Mouse (Mus musculus) embryonic facial prominence, embryonic 10.5 days (tissue): ENCODE measurements at regions not wholly inside any gene's neighbourhood (a gene's known extent, or its start where the extent isn't known, plus 50 kb on each side); places are given as distances from the start of the nearest gene placed in this dataset.

ENCODE experiments used
- DNase-seq: peaks from one replicate; pipeline ENCODE4 v3.0.0-alpha.2; 2017; ENCODE audit warnings: low spot score
- H3K27ac ChIP-seq: fragments of 300-500 bp; sonication (generic); replicated peaks from 2 replicates; pipeline ENCODE4 v1.5.1; 2016; ENCODE audit warnings: mild to moderate bottlenecking
- H3K27me3 ChIP-seq: fragments of 300-500 bp; sonication (generic); replicated peaks from 2 replicates; pipeline ENCODE4 v1.6.1; 2016; ENCODE audit warnings: low read depth, mild to moderate bottlenecking; ENCODE audit not compliant: poor library complexity, severe bottlenecking
- H3K36me3 ChIP-seq: fragments of 300-500 bp; sonication (generic); replicated peaks from 2 replicates; pipeline ENCODE4 v1.6.1; 2016; ENCODE audit warnings: mild to moderate bottlenecking, moderate library complexity
- H3K4me1 ChIP-seq: fragments of 300-500 bp; sonication (generic); 2 replicates; pipeline ENCODE4 v1.6.1; 2016
- H3K4me3 ChIP-seq: fragments of 300-500 bp; sonication (generic); 2 replicates; pipeline ENCODE4 v1.5.1; 2016; ENCODE audit warnings: mild to moderate bottlenecking, moderate library complexity
- H3K9me3 ChIP-seq: fragments of 300-500 bp; sonication (generic); 2 replicates; pipeline ENCODE4 v1.6.1; 2016; ENCODE audit warnings: mild to moderate bottlenecking
- WGBS: fragments of 180-500 bp; shearing (Covaris S2); methylation state at CpG from one replicate; pipeline ENCODE4 v1.1.7; 2016; 5-methylcytosine and 5-hydroxymethylcytosine counted together

GRCm38 (mm10) chr8:115537761-115538160 lies 169.8 kb downstream of the Maf start:
- Histone ChIP-seq H3K36me3 (no peaks in the 10 kb centered on the region), H3K4me3 (no peak overlapping the region), H3K27me3 (0 out of 2 replicates have a peak, but pooled peaks cover 5% of the 10 kb centered on the region), H3K27ac (no peak overlapping the region), H3K4me1 (peaks cover 27% of the 10 kb centered on the region), H3K9me3 (no peaks in the 10 kb centered on the region)
- WGBS = 69% methylated on average over 5 of the region's 5 CpGs
- DNase-seq = no peak

GRCm38 (mm10) chr8:115536554-115537346 lies 170.8 kb downstream of the Maf start:
- Histone ChIP-seq H3K4me1 (peaks cover 33% of the 10 kb centered on the region), H3K27ac (no peak overlapping the region; the same call in 1 of the 2 replicates), H3K36me3 (no peaks in the 10 kb centered on the region), H3K27me3 (0 out of 2 replicates have a peak, but pooled peaks cover 5% of the 10 kb centered on the region), H3K9me3 (no peaks in the 10 kb centered on the region), H3K4me3 (no peak overlapping the region)
- 74% methylated on average over 19 of the region's 19 CpGs for WGBS
- DNase-seq = peak; percentile 17

- no peaks in the 10 kb centered on the region for H3K9me3 ChIP-seq
Observed at GRCm38 (mm10) chr8:115536001-115536400, 171.6 kb downstream of the Maf start.

GRCm38 (mm10) chr8:115534030-115534429 lies 173.6 kb downstream of the Maf start:
- WGBS = 39% methylated on average over 2 of the region's 2 CpGs
- peaks cover 40% of the 10 kb centered on the region for H3K4me1 ChIP-seq
- H3K9me3 ChIP-seq = no peaks in the 10 kb centered on the region
- H3K36me3 ChIP-seq = no peaks in the 10 kb centered on the region
- H3K27me3 ChIP-seq = peaks cover 10% of the 10 kb centered on the region; the same call in 1 of the 2 replicates
- H3K4me3 ChIP-seq = no peak overlapping the region
- H3K27ac ChIP-seq = no peak overlapping the region
- peak; percentile 19 for DNase-seq

More at GRCm38 (mm10) chr8:115536001-115536400, 171.6 kb downstream of the Maf start:
- Histone ChIP-seq H3K4me3 (no peak overlapping the region), H3K36me3 (no peaks in the 10 kb centered on the region), H3K4me1 (peaks cover 33% of the 10 kb centered on the region), H3K27ac (no peak overlapping the region; the same call in 1 of the 2 replicates), H3K27me3 (0 out of 2 replicates have a peak, but pooled peaks cover 8% of the 10 kb centered on the region)
- DNase-seq = no peak
- 87% methylated on average over 8 of the region's 8 CpGs for WGBS

GRCm38 (mm10) chr8:115531343-115531742 lies 176.3 kb downstream of the Maf start:
- Histone ChIP-seq H3K9me3 (no peaks in the 10 kb centered on the region), H3K27ac (no peak overlapping the region), H3K4me3 (no peak overlapping the region), H3K27me3 (peaks cover 10% of the 10 kb centered on the region; the same call in 1 of the 2 replicates), H3K4me1 (peaks cover 30% of the 10 kb centered on the region), H3K36me3 (no peaks in the 10 kb centered on the region)
- WGBS = 89% methylated on average over 6 of the region's 6 CpGs
- DNase-seq = no peak

- Histone ChIP-seq H3K4me3 (no peak overlapping the region), H3K4me1 (peaks cover 25% of the 10 kb centered on the region), H3K27ac (no peak overlapping the region), H3K36me3 (no peaks in the 10 kb centered on the region), H3K9me3 (no peaks in the 10 kb centered on the region), H3K27me3 (peaks cover 4% of the 10 kb centered on the region; the same call in 1 of the 2 replicates)
- 39% methylated on average over 14 of the region's 14 CpGs for WGBS
- no peak for DNase-seq
Observed at GRCm38 (mm10) chr8:115529568-115530342, 177.8 kb downstream of the Maf start.

GRCm38 (mm10) chr8:115528879-115529278 lies 178.7 kb downstream of the Maf start:
- H3K36me3 ChIP-seq = no peaks in the 10 kb centered on the region
- WGBS = 95% methylated on average over 11 of the region's 11 CpGs

GRCm38 (mm10) chr8:115525149-115525548 lies 182.4 kb downstream of the Maf start:
- no peak for DNase-seq
- Histone ChIP-seq H3K9me3 (no peaks in the 10 kb centered on the region), H3K4me1 (peaks cover 8% of the 10 kb centered on the region), H3K36me3 (no peaks in the 10 kb centered on the region), H3K4me3 (no peak overlapping the region), H3K27me3 (no peaks in the 10 kb centered on the region), H3K27ac (no peak overlapping the region)
- WGBS = 81% methylated on average over 8 of the region's 8 CpGs

More at GRCm38 (mm10) chr8:115528879-115529278, 178.7 kb downstream of the Maf start:
- H3K9me3 ChIP-seq = no peaks in the 10 kb centered on the region
- H3K4me3 ChIP-seq = no peak overlapping the region
- H3K27ac ChIP-seq = no peak overlapping the region
- peaks cover 19% of the 10 kb centered on the region for H3K4me1 ChIP-seq
- H3K27me3 ChIP-seq = peaks cover 4% of the 10 kb centered on the region; the same call in 1 of the 2 replicates
- DNase-seq = no peak

GRCm38 (mm10) chr8:115524713-115525112 lies 182.9 kb downstream of the Maf start:
- no peaks in the 10 kb centered on the region for H3K36me3 ChIP-seq
- WGBS = 87% methylated on average over 8 of the region's 8 CpGs
- H3K9me3 ChIP-seq = no peaks in the 10 kb centered on the region
- no peak overlapping the region for H3K4me3 ChIP-seq
- no peaks in the 10 kb centered on the region for H3K27me3 ChIP-seq
- no peak overlapping the region for H3K27ac ChIP-seq
- no peak for DNase-seq
- H3K4me1 ChIP-seq = peaks cover 4% of the 10 kb centered on the region

GRCm38 (mm10) chr8:115522527-115522926 lies 185.1 kb downstream of the Maf start:
- Histone ChIP-seq H3K36me3 (no peaks in the 10 kb centered on the region), H3K4me3 (no peak overlapping the region), H3K27me3 (no peaks in the 10 kb centered on the region), H3K4me1 (no peaks in the 10 kb centered on the region), H3K27ac (no peak overlapping the region), H3K9me3 (no peaks in the 10 kb centered on the region)
- no peak for DNase-seq
- 61% methylated on average over 5 of the region's 5 CpGs for WGBS

GRCm38 (mm10) chr8:115515647-115516046 lies 191.9 kb downstream of the Maf start:
- peaks cover 13% of the 10 kb centered on the region; the same call in 1 of the 2 replicates for H3K27me3 ChIP-seq
- H3K36me3 ChIP-seq = no peaks in the 10 kb centered on the region
- 71% methylated on average over 4 of the region's 4 CpGs for WGBS
- H3K9me3 ChIP-seq = no peaks in the 10 kb centered on the region
- no peak overlapping the region for H3K27ac ChIP-seq
- H3K4me1 ChIP-seq = no peaks in the 10 kb centered on the region
- DNase-seq = no peak
- H3K4me3 ChIP-seq = no peak overlapping the region

GRCm38 (mm10) chr8:115514485-115514884 lies 193.1 kb downstream of the Maf start:
- 79% methylated on average over 3 of the region's 3 CpGs for WGBS
- H3K4me1 ChIP-seq = no peaks in the 10 kb centered on the region
- H3K4me3 ChIP-seq = no peak overlapping the region
- DNase-seq = no peak
- H3K27me3 ChIP-seq = peaks cover 13% of the 10 kb centered on the region; the same call in 1 of the 2 replicates
- no peaks in the 10 kb centered on the region for H3K36me3 ChIP-seq
- H3K27ac ChIP-seq = no peak overlapping the region
- no peaks in the 10 kb centered on the region for H3K9me3 ChIP-seq
